Mouse (Mus musculus) gastrocnemius, postnatal 4 days (tissue): ENCODE measurements around the gene Cntf. TPM values are rescaled to one million over a fixed set of nuclear protein-coding genes. Genes with fewer than 3 reads are reported as not detected.
A peak's percentile ranks its signal among the peaks of the same experiment; 100 is the strongest.
"Not testable (repeated sequence)": the region's sequence is repeated elsewhere in the genome, so short reads cannot be mapped to it uniquely, and the experiment has no call there.

ENCODE experiments used
- DNase-seq, 2 experiments: peaks; one replicate each; pipeline ENCODE4 v3.0.0; 2021 to 2022; ENCODE audit warnings: low spot score in 2 of 2, mixed read lengths in 2 of 2
- total RNA-seq, 2 experiments: library from RNA; stranded (reverse); gene quantifications; 2 replicates each; pipeline ENCODE4 v1.2.3; 2021

Cntf gene
- total RNA-seq, 2 experiments from 2014 or later, result 2.6 to 3.8 TPM

DNA sequence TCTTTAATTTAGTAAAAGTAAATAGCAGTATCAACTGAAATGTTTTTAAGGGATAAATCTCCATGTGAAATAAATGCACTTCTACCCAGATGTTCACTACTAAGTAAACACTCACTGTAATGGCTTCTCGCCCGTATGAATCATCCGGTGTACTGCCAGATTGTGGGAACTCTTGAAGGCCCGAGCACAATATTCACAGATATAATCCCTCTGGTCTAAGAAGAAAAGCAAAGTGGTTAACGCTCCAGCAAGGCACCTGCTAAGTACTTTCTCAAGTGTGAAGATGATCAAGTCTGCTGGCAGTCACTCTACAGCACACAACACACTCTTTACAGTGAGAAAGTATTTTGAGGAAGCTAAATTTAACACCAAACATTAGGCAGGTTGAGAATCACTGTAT lies 5.5 kb upstream of the Cntf start:
- DNase-seq, result no peak

DNA sequence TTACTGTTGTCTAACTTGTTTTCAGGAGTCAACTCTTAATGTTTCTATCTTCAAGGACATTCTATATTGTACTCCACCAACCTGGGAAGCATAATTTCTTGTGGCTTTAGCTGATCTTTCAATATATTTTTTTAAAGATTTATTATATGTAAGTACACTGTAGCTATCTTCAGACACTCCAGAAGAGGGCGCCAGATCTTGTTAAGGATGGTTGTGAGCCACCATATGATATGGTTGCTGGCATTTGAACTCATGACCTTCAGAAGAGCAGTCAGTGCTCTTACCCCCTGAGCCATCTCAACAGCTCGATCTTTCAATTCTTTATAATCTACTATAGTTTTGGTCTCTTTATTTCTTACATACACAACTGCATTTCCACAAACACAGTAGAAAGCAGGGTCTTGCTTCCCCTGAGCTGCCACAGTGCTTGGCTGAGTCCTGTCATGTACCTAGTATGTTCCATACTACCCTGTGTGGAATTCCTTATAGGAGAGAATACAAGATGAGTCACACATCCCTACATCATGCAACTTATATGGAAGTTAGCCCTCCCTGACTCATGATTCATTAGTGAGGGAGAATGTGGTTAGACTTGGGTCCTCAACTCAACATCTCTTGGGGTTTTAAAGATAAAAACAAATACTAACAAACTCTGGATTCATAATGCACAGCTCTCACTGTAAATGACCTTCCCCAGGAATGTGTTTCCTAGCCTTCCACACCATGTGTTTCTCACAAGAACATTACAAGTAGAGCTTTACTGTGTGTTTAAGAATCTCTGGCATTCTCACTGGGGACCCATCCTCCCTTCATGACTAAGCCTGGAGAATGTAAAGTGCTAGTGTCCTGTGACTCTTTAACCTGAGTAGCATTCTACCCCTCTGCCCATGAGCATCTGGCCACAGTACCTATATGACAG lies 3.0 kb downstream of the Cntf start:
- DNase-seq, result no peak

DNA sequence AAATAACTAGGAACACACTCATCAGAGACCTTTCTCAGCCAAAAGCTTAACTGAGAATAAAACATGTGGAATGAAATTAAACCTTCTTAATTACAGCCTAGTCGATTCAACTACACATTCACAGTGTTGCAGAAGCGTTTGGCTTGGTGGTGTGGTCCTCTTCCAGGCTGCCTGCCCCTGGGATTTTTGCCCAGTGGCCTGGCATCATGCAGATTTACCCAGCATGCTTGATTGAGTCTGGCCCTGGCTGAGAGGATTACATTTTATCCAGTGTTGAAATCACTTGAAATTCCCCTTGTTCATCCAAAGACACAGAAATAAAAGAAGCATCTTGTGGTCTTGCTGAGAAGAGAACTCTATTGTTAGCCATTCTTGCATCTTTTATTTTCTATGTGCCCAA lies 5.8 kb downstream of the Cntf start:
- DNase-seq, result no peak

DNA sequence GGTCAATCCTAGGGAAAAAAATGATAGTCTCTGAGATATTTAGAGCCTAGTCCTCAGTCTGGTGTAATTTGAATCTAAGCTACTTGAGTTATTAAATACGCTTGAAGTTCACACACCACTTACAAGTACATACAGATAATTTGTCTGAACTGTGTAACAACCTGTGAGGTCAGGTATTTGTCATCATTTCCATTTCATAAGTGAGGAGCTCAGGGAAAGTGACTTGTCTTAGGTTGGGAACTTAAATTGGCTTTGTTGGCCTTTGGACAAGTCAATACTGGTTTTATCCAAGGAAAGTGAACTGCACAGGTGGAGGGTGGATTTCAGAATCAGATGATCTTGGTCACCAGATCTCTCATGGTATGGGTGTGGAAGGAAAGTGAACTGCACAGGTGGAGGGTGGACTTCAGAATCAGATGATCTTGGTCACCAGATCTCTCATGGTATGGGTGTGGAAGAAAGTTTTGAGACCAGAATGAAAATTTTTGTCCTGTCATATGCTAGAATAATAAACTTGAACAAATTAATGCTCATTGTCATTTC lies 6.4 kb downstream of the Cntf start:
- DNase-seq, result no peak

DNA sequence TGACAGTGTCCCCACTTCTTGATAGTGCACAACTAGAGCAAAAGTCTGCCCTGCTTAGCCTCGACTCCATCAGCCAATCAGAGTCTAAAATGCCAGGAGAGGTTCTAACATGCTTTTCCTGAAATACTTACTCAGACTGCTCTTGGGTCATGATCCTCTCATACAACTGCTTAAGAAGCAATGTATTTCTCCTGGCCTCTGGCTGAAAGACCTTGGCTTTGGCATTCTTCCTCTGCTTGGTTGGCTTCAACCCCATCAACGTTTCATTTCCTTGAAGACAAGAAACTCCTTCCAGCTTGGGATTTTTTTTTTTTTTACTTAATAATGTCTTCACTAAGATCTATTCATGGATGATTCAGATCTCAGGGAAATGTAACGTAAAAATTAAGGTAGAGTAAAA lies 9.1 kb downstream of the Cntf start:
- no peak for DNase-seq

DNA sequence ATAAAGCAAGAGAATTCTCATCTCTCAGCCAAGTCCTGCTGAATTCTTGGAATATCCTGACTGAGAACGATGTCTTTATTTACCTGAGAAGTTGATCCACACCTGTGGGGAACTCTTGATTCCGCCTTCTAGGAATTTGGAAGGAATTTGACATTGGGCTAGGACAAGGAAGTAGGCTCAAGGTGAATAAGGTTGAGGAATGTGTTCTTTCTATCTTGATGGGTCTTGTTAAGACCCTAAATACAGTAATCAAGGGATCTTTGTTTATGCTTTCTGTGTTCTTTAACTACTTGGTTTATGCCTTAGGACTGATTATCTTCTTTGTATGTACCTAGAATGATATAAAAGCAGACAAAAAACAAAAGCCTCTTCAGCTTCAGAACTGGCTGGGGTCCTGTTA lies 33.5 kb downstream of the Cntf start:
- no peak for DNase-seq

DNA sequence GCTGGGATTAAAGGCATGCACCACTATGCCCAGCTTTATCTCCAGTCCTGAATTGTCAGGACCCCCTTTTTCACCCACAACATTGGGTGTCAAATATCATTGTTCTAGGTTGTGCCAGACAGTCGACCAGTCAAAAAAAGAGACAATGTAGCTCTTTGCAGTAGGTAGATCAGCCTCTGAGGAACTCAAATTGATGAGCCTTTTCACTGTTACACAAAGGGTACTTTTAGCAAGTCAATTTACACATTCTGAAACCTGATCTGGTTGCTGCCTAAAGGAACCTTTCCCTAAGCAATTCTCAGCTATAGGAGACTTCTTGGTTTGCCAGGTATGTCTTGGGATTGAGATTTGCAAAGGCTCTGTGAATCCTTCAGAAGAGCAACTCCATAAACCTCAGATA lies 34.4 kb downstream of the Cntf start:
- no peak for DNase-seq

DNA sequence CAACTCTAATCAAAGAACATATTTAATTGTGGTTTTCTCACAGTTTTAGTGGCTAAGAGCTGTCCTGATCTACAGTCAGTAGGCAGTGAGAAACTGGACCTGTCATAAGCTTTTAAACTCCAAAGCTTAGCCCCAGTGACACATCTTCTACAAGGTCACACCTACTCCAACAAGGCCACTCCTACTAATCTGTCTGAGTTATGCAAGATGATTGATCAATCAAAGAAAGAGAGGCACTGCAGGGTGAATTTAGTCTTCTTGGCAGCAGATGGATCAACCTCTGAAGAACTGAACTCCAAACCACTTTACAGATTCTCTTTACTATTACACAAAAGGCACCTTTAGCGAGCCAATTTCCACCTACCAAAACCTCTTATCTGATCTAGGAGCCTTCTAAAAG lies 39.6 kb downstream of the Cntf start:
- DNase-seq, result no peak

DNA sequence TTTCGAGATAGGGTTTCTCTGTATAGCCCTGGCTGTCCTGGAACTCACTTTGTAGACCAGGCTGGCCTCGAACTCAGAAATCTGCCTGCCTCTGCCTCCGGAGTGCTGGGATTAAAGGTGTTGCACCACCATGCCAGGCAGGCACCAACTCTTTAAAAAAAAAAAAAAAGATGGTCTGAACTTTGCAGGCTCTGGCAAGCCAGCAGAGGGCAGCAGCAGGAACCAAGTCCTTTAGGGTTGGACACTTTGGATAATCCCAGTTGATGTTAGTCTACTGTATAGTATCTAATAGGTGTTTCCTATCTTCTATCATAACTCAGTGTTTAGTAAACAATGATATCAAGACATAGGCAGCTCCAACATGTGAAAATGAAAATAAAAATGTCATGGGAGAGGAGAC lies 43.1 kb downstream of the Cntf start:
- DNase-seq, result peak in 1 of 2 experiments; percentile 40

DNA sequence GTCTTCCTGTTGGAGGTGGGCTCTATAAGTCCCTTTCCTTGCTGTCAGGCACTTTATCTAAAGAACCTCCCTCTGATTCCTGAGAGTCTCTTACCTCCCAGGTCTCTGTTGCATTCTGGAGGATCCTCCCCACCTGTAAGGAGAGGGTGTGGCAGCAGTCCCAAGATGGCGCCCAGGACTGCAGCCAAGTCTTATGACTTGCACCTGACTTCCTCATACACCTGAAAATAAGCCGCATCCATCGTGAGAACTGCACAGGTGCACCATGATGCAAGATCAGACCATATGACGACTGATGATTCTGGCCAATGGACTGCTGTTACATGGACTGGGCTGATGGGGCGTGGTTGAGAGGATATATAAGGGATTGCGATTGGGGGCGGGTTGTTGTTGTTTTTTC lies 43.8 kb downstream of the Cntf start:
- not testable (repeated sequence) for DNase-seq

DNA sequence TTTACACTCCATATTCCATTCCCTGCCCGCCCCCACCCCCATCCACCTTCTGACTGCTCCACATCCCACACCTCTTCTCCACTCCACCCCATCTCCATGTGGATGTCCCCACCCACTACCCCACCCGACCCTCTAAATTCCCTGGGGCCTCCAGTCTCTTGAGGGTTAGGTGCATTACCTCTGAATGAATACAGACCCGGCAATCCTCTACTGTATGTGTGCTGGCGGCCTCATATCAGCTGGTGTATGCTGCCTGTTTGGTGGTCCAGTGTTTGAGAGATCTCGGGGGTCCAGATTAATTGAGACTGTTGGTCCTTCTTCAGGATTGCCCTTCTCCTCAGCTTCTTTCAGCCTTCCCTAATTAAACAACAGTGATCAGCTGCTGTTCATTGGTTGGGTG lies 44.5 kb downstream of the Cntf start:
- not testable (repeated sequence) for DNase-seq

DNA sequence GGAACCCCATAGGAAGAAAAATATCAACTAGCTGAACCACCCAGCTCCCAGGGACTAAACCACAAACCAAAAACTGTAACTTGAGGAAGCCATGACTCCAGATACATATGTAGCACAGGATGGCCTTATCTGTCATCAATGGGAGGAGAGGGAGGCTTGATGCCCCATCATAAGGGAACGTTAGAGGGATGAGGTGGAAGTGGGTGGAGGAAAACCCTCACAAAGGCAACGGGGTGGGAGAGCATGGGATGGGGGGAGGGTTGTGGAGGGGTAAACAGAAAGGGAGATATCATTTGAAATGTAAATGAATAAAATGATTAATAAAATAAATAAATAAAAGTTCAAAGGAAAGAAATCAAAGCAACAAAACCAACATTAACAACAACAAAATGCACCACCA lies 45.0 kb downstream of the Cntf start:
- no peak for DNase-seq

DNA sequence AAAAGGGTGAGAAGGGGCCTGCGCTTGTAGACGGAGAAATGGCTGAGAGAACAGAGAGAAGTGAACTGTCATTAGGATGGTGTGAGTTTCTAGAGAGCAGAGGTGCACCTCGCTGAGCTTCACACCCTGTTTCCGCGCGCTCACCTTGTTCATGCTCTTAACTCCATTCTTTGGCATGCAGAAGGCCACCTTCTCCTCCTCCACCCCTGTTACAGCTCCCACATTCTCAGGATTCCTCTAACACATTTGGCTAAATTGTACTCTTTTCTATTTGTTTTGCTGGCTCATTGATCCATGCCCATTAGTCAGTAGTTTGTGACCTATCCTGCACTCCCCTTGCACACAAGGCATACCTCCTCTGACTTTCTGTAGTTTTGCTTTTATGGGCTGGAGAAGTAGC lies 46.2 kb downstream of the Cntf start:
- DNase-seq, result no peak

Other genes with a start within 250 kb of the Cntf start
- 10 to 100 TPM; 21.3 to 21.5 TPM for gene Fam111a, start 219.9 kb downstream of the Cntf start, total RNA-seq
- gene Gm4952, start 165.7 kb downstream of the Cntf start, total RNA-seq, result 1 to 10 TPM in 1 of 2 experiments, not detected in 1; 1.0 TPM
- gene Glyat, start 132.3 kb downstream of the Cntf start, total RNA-seq, result not detected
- gene Olfr1442, start 95.2 kb downstream of the Cntf start, total RNA-seq, result not detected
- gene Olfr1443, start 87.5 kb downstream of the Cntf start, total RNA-seq, result not detected
- under 1 TPM in 1 of 2 experiments, not detected in 1; 0.49 TPM for gene Keg1, start 69.8 kb downstream of the Cntf start, total RNA-seq
- 10 to 100 TPM; 62.2 to 71.0 TPM for gene Zfp91, start 30.5 kb upstream of the Cntf start, total RNA-seq
- gene Lpxn, start 30.6 kb upstream of the Cntf start, total RNA-seq, result 1 to 10 TPM; 1.5 to 1.9 TPM
- not detected for gene Gm5244, start 81.0 kb upstream of the Cntf start, total RNA-seq
- gene Olfr1444, start 91.7 kb upstream of the Cntf start, total RNA-seq, result not detected
- gene Olfr1445, start 118.2 kb upstream of the Cntf start, total RNA-seq, result not detected
- not detected for gene Olfr1446, start 127.9 kb upstream of the Cntf start, total RNA-seq
- not detected for gene Olfr1447, start 138.1 kb upstream of the Cntf start, total RNA-seq
- gene Olfr1448, start 158.8 kb upstream of the Cntf start, total RNA-seq, result not detected
- not detected for gene Olfr1449, start 165.2 kb upstream of the Cntf start, total RNA-seq
- not detected for gene Olfr1450, start 184.6 kb upstream of the Cntf start, total RNA-seq
- not detected for gene Olfr1451, start 229.4 kb upstream of the Cntf start, total RNA-seq